Mouse (Mus musculus): ENCODE measurements around the gene Stk32c. TPM values are rescaled to one million over a fixed set of nuclear protein-coding genes. Genes with fewer than 3 reads are reported as not detected.

Stk32c gene
- polyA plus RNA-seq, 1 experiment from 2014 or later, result 0.16 TPM

DNA sequence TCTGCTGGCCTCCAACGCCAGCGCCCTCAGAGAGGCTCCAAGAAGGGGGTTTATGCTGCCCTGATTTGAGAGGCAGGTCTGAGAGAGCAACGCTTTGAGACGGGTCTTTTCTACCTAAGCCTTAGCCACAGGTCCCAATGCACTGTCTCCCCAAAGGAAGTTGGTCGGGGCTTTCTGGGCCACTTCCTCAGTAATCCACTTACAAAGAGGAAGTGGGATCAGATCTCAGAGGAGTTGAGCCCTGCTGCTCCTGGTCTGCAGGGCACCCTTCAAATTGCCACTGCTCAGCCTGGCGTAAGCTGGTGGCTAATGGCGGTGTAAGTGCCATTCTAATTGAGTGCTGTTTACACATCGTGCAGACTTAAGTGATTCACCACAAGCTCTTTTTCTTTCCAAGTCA is 81.6 kb downstream of the Stk32c start:
- no peak overlapping the region for H3K4me3 ChIP-seq (ENCODE audit: low read depth, low read length)
- TF ChIP-seq CTCF (IDR thresholded peaks at IDR 0.05; ENCODE audit: low read depth), result no peak
- DNase-seq, result no peak
- H3K4me2 ChIP-seq, result no peak overlapping the region
- no peaks in the 10 kb centered on the region for H3K36me3 ChIP-seq (ENCODE audit: insufficient read depth)
- no peak for ATAC-seq (ENCODE audit: insufficient read depth)
- no peaks in the 10 kb centered on the region for H3K9me3 ChIP-seq (ENCODE audit: low read depth, low read length)
- no peaks in the 10 kb centered on the region for H3K27me3 ChIP-seq (ENCODE audit: insufficient read depth, low read length)
- WGBS, result 56% methylated on average over 8 of the region's 8 CpGs
- H3K27ac ChIP-seq (ENCODE audit: low read depth), result no peak overlapping the region
- no peaks in the 10 kb centered on the region for H3K4me1 ChIP-seq (ENCODE audit: insufficient read depth)
- no peak overlapping the region for H3K9ac ChIP-seq

- H3K36me3 ChIP-seq (ENCODE audit: insufficient read depth), result no peaks in the 10 kb centered on the region
- no peak overlapping the region for H3K9ac ChIP-seq
- no peak for DNase-seq
- no peak for ATAC-seq (ENCODE audit: insufficient read depth)
- H3K9me3 ChIP-seq (ENCODE audit: low read depth, low read length), result no peaks in the 10 kb centered on the region
- H3K27ac ChIP-seq (ENCODE audit: low read depth), result no peak overlapping the region
- H3K27me3 ChIP-seq (ENCODE audit: insufficient read depth, low read length), result no peaks in the 10 kb centered on the region
- H3K4me1 ChIP-seq (ENCODE audit: insufficient read depth), result no peaks in the 10 kb centered on the region
- WGBS, result 50% methylated on average over 6 of the region's 6 CpGs
- H3K4me3 ChIP-seq (ENCODE audit: low read depth, low read length), result no peak overlapping the region
- no peak for TF ChIP-seq CTCF (IDR thresholded peaks at IDR 0.05; ENCODE audit: low read depth)
- no peak overlapping the region for H3K4me2 ChIP-seq
These were observed 82.7 kb downstream of the Stk32c start for GRCm38 (mm10) chr7:139130361-139130760.

DNA sequence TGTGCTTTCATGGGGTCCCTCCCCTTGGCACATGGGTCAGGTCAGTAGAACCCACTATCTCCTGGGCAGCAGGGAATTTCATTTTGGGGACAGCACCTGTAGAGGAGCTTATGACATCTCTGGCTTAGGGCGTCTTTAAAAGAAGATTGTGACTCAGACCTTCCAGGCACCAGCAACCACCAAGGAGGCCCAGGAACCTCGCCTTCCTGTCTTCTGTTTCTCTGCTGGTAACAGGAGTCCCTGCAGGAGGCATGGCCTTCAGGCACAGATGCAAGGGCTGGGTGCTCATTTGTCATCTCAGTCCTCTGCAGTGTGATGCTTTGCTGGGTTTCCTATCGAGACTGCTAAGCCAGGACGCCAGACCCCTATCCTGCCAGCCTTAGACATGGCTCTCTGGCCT is 84.1 kb downstream of the Stk32c start:
- no peak for TF ChIP-seq CTCF (IDR thresholded peaks at IDR 0.05; ENCODE audit: low read depth)
- Histone ChIP-seq H3K9ac (no peak overlapping the region), H3K36me3 (ENCODE audit: insufficient read depth) (no peaks in the 10 kb centered on the region), H3K27ac (ENCODE audit: low read depth) (no peak overlapping the region), H3K27me3 (ENCODE audit: insufficient read depth, low read length) (no peaks in the 10 kb centered on the region), H3K4me2 (no peak overlapping the region), H3K9me3 (ENCODE audit: low read depth, low read length) (no peaks in the 10 kb centered on the region), H3K4me1 (ENCODE audit: insufficient read depth) (no peaks in the 10 kb centered on the region), H3K4me3 (ENCODE audit: low read depth, low read length) (no peak overlapping the region)
- 65% methylated on average over 4 of the region's 4 CpGs for WGBS
- no peak for DNase-seq
- ATAC-seq (ENCODE audit: insufficient read depth), result no peak

GRCm38 (mm10) chr7:139126549-139126948 is 86.6 kb downstream of the Stk32c start:
- H3K9me3 ChIP-seq (ENCODE audit: low read depth, low read length), result no peaks in the 10 kb centered on the region
- no peak overlapping the region for H3K27ac ChIP-seq (ENCODE audit: low read depth)
- no peaks in the 10 kb centered on the region for H3K27me3 ChIP-seq (ENCODE audit: insufficient read depth, low read length)
- no peak for TF ChIP-seq CTCF (IDR thresholded peaks at IDR 0.05; ENCODE audit: low read depth)
- no peak for ATAC-seq (ENCODE audit: insufficient read depth)
- H3K4me2 ChIP-seq, result no peak overlapping the region
- DNase-seq, result no peak
- no peaks in the 10 kb centered on the region for H3K36me3 ChIP-seq (ENCODE audit: insufficient read depth)
- H3K4me3 ChIP-seq (ENCODE audit: low read depth, low read length), result no peak overlapping the region
- WGBS, result 76% methylated on average over 7 of the region's 7 CpGs
- H3K4me1 ChIP-seq (ENCODE audit: insufficient read depth), result no peaks in the 10 kb centered on the region
- no peak overlapping the region for H3K9ac ChIP-seq

GRCm38 (mm10) chr7:139125881-139126280 is 87.2 kb downstream of the Stk32c start:
- no peak for TF ChIP-seq CTCF (IDR thresholded peaks at IDR 0.05; ENCODE audit: low read depth)
- Histone ChIP-seq H3K4me2 (no peak overlapping the region), H3K9me3 (ENCODE audit: low read depth, low read length) (no peaks in the 10 kb centered on the region), H3K4me3 (ENCODE audit: low read depth, low read length) (no peak overlapping the region), H3K9ac (no peak overlapping the region), H3K36me3 (ENCODE audit: insufficient read depth) (no peaks in the 10 kb centered on the region), H3K4me1 (ENCODE audit: insufficient read depth) (no peaks in the 10 kb centered on the region), H3K27me3 (ENCODE audit: insufficient read depth, low read length) (no peaks in the 10 kb centered on the region), H3K27ac (ENCODE audit: low read depth) (no peak overlapping the region)
- ATAC-seq (ENCODE audit: insufficient read depth), result no peak
- no peak for DNase-seq
- 80% methylated on average over 4 of the region's 4 CpGs for WGBS

DNA sequence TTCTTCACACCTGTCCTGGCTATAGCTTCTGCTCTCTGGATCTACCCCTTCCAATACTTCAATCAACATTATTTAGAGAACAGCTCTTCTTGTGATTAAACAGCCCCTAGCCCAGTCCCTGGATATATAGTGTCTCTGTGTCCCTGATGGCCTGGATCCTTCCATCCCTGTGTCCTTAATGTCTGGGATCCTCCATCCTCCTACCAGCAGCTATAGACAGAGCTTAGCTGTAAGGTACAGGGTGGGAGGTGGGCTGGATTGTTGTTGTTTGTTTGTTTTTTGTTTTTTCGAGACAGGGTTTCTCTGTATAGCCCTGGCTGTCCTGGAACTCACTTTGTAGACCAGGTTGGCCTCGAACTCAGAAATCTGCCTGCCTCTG is 93.3 kb downstream of the Stk32c start:
- no peaks in the 10 kb centered on the region for H3K27me3 ChIP-seq (ENCODE audit: insufficient read depth, low read length)
- no peaks in the 10 kb centered on the region for H3K9me3 ChIP-seq (ENCODE audit: low read depth, low read length)
- H3K9ac ChIP-seq, result no peak overlapping the region
- no peaks in the 10 kb centered on the region for H3K4me1 ChIP-seq (ENCODE audit: insufficient read depth)
- no peak overlapping the region for H3K4me2 ChIP-seq
- ATAC-seq (ENCODE audit: insufficient read depth), result no peak
- 37% methylated on average over 2 of the region's 2 CpGs for WGBS
- no peak overlapping the region for H3K4me3 ChIP-seq (ENCODE audit: low read depth, low read length)
- TF ChIP-seq CTCF (IDR thresholded peaks at IDR 0.05; ENCODE audit: low read depth), result no peak
- DNase-seq, result no peak
- H3K27ac ChIP-seq (ENCODE audit: low read depth), result no peak overlapping the region
- no peaks in the 10 kb centered on the region for H3K36me3 ChIP-seq (ENCODE audit: insufficient read depth)

DNA sequence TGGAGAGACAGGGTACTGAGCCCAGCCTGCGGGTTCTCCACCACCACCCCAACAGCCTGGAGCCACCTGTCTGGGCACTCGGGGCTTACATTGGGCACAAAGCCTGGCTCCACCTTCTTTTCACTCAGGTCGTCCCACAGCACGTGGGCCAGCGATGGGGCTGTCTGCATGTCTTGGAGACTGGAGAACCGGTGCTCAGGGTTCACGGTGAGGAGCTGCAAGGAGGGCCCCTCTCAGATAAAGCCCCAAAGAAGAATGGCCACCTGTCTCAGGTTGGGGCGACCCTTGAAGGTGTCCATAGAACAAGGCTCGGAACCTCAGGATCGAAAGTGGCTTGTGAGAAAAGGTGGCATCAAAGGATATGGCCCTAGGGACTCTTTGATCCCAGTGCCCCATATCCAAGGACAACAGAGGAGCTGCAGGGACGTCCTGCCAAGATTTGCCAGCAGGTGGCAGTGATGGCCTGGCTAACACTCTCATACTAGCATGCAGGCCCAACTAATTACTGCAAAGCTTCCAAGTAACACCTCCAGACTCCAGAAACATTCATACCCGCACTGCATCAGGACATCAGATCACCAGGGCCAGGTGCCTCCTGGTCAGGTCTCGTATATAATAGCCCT is 93.8 kb downstream of the Stk32c start:
- Histone ChIP-seq H3K27me3 (ENCODE audit: insufficient read depth, low read length) (no peaks in the 10 kb centered on the region), H3K27ac (ENCODE audit: low read depth) (no peak overlapping the region), H3K36me3 (ENCODE audit: insufficient read depth) (no peaks in the 10 kb centered on the region), H3K4me3 (ENCODE audit: low read depth, low read length) (no peak overlapping the region), H3K9ac (no peak overlapping the region), H3K4me1 (ENCODE audit: insufficient read depth) (no peaks in the 10 kb centered on the region), H3K9me3 (ENCODE audit: low read depth, low read length) (no peaks in the 10 kb centered on the region), H3K4me2 (no peak overlapping the region)
- DNase-seq, result peak; percentile 90
- peak; percentile 74 for ATAC-seq (ENCODE audit: insufficient read depth)
- peak; percentile 91 for TF ChIP-seq CTCF (IDR thresholded peaks at IDR 0.05; ENCODE audit: low read depth)
- WGBS, result 40% methylated on average over 13 of the region's 13 CpGs

Data from lung, embryonic 14.5 days (tissue).